Mouse (Mus musculus): ENCODE data around the gene Ttll9.

DNA sequence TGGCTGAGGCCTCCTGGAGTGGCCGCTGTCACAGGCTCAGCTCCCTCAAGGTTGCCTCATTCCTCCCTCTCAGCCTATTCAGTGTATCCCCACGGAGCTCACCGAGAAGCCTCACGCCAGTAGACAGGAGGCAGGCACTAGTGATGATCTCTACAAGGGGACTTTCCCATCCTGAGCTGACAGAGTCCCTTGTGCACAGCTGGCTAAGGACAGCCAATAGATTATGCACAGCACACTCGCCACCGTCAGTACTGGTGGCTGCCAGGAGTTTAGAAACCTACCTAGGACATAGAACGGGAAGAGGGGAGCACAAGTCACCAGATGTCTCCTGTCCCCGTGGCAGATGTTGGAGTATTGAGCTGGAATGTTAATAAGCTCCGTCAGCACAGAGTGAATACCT lies 44.6 kb upstream of the Ttll9 start:
- TF ChIP-seq CTCF (IDR thresholded peaks at IDR 0.05; ENCODE audit: low read depth) (no peak), EP300 (IDR thresholded peaks at IDR 0.05; ENCODE audit: low read depth) (no peak)

Data from liver, embryonic 14.5 days (tissue).